Mouse (Mus musculus) c-Kit-positive CD71-positive TER-119-negative erythroid progenitor cells, embryonic 14.5 days (primary cell): ENCODE measurements at regions not wholly inside any gene's neighbourhood (a gene's known extent, or its start where the extent isn't known, plus 50 kb on each side); places are given as distances from the start of the nearest gene placed in this dataset.

Experiments
- DNase-seq: peaks from one replicate; pipeline ENCODE4 v3.0.0-alpha.2; 2013; ENCODE audit warnings: low read depth

GRCm38 (mm10) chr13:52055741-52056140 is 209.3 kb downstream of the Gadd45g start:
- DNase-seq = no peak

- DNase-seq = no peak
Observed at GRCm38 (mm10) chr13:52057456-52057855, 211.0 kb downstream of the Gadd45g start.

DNA sequence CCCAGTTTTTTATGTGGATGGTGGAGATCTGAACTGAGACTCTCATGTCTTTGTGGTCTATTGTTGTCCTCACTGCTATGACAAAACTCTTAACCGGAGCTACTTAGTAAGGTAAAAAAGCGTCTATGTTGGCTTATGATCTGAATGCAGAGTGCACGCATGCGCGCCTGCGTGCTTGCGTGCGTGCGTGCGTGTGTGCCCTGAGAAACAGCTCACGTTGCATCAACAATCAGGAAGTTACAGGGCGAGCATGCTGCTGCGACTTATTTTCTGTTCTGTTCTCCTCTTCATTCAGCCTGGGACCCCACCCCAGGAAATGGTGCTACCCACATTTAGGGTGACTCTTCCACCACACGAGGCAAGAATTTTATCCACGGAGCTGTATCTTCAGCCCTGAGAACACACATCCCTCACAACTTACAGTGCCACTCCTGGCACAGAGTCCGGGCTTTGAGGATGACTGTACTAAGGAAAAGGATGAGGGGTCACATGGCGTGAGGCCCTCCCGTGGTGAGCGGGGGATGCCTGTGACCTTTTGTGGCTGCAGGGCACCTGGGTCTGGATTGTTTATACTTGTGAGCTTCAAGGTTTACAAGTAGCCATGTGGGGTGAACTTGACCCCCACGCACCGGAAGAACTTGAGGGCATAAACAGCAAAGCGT is 213.4 kb downstream of the Gadd45g start:
- DNase-seq = no peak

- DNase-seq = no peak
Observed at GRCm38 (mm10) chr13:52060418-52060870, 214.0 kb downstream of the Gadd45g start.

GRCm38 (mm10) chr13:52061454-52061853 is 215.0 kb downstream of the Gadd45g start:
- no peak for DNase-seq

DNA sequence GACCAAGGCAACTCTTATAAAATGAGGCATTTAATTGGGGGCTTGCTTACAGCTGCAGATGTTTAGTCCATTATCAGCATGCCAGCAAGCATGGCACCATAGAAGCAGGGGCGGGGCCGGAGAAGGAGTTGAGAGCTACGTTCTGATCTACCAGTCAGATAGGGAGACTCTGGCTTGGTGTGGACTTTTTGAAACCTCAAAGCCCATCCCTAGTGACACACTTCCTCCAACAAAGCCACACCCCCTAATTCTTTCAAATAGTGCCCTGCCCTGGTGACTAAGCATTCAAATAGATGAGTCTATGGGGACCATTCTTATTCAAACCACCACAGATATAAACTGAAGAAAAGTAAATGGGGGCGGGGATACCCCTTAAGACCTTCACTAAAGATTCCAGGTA is 215.4 kb downstream of the Gadd45g start:
- DNase-seq = peak; percentile 41

DNA sequence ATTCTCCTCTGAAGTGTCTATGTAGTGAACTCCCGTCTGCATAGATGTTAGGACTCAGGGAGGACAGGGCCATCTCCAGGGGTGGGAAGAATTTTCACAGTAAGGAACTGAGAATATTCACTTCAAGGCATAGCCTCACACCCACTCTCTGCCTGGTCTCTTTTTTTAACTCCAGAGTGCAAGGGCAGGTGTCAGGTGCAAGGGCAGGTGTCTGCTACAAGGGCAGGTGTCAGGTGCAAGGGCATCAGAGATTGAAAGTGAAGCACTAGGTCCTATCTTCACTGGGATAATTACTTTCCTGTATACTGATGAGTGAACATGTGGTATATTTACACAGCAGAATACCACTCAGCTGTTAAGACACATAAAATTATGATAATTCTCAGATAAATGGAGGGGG is 216.1 kb downstream of the Gadd45g start:
- no peak for DNase-seq

- DNase-seq = no peak
Observed at GRCm38 (mm10) chr13:52065274-52065673, 218.8 kb downstream of the Gadd45g start.

DNA sequence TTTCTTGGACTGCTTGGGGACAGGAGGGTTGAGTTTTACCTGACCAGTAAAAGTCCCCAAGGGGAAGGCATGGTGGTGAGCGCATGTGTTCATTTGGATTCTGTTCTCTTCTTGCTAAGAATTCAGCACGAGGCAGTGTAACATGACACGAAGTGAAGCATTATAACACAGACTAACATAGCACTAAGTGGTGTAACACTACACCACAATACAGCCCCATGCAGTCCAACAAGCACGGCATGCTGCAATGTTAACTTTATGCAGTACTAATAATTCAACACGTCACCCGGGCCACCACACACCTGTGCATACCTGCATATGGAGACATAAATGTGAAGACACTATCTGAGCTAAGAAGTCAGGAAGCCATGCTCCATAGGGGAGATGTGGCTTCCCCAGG is 219.2 kb downstream of the Gadd45g start:
- DNase-seq = no peak

- DNase-seq = no peak
Observed at GRCm38 (mm10) chr13:52067048-52067447, 220.6 kb downstream of the Gadd45g start.

DNA sequence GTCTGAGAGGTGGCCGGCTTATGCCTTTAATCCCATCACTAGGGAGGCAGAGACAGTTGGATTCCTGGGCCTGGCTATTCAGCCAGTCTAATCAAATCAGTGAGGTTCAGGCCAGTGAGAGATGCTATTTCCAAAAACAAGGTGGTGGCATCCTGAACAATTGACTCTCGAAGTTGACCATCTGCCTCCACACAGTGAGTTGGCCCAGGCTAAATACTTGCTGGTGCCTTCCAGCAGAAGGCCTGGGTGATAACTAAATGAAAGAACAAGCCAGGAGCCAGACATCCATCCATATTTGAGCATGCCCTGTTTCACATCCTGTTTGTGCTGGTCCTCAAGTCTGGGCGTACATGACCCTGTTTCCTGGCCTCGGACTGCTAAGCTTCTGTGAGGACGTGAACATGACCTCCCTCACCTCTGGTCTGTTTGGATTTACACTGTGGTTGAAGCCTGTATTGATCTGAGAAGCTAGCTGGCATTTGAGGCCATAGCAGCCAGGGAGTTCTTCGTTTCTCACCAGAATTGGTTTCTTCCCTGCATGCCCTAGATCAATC is 222.5 kb downstream of the Gadd45g start:
- DNase-seq = no peak

- no peak for DNase-seq
Observed at GRCm38 (mm10) chr13:52069714-52070113, 223.2 kb downstream of the Gadd45g start.

DNA sequence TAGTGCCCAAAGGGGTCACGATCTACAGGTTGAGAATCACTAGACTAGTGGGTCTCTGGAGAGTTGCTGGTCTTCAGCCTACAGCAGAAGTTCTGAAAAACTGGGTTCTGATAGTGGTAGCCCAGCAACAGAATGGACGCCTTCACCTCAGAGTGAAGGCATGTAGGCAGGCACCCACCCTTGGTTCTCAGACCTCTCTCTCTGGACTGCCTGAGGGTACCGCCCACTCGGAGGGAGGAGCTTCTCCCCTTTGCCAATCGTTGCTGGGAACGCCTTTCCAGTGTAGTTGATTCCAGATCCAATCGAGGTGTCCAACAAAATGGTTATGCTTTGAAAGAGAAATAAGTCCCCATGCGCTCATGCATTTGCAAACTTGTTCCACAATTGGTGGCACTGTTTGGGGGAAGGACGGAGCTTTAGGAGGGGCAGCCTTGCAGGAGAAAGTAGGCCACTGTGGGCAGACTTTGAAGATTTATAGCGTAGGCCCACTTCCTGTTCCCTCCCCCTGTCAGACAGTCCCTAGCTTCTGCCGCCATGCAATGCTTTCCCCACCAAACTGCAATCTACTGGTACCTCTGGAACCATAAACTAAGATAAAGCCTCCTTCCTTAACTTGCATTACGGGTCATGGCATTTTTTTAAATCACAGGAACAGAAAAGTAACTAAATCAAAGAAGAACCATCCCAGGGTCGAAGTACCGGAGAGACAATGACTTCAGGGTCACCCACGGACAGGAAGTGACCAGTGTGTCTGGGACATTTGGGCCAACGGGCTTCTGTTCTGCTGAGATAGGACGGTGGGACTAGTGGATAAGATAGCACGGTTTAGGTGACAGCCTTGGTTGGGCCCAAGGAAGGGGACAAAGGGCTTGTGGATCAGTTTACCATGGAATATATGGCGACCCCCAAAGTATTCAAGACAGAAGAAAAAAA is 224.5 kb downstream of the Gadd45g start:
- peak; percentile 13 for DNase-seq

GRCm38 (mm10) chr13:52077616-52078015 is 231.1 kb downstream of the Gadd45g start:
- no peak for DNase-seq

DNA sequence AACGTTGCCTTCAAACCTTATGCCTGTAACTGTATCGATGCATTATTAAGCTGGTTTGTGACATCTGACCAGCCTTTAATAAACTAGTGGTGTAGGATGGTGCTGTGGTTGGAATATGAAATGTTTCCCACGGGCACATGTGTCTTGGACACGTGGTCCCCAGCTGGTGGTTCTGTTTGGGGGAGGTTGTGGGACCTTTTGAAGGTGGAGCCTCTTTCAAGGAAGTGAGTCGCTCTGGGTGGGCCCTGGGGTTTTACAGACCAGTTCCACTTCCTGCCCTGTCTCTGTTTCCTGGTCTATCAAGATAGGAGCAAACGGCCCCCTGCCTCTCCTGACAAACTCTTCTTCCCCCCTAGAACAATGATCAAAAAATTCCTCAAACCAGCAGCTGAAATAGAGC is 232.1 kb downstream of the Gadd45g start:
- no peak for DNase-seq

GRCm38 (mm10) chr13:52079678-52080246 is 233.3 kb downstream of the Gadd45g start:
- DNase-seq = no peak

DNA sequence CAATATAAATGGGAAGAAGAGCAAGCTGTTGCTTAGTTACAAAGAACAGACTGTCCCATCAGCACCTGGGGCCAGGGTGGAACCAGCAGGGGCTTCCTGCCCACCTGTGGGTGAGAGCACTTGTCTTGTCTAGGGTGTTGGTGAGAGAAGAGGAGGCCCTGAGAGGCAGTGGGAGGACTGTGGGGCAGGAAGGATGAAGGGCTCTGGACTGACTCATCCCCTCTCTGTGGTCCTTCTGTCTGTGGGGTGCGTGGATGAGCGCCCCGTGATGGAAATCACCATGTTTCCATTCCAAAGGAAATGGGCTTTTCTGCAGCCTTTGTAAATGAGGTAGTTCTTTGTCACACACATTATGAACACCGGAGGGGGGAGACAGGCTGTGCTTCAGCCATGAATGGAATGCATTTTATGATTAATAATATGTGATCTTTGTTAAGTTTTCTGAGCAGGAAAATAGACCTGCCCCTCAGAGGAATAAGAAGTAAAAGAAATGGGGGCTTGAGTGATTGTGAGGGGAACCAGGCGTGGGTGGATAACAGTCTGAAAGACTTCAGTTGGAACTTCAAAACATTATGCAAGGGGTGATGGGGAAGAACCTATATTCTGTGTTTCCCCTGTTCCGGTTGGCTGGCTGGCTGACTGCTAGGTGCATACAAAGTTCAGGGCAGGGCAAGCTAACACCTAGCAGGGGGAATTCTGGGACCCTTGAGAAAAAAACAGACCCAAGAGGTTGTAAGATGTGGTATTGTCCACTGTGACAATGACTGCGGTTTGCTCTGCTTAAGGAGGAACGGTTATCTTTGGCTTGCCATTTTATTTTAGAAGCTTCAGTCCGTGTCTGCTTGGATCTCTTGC is 237.3 kb downstream of the Gadd45g start:
- no peak for DNase-seq

GRCm38 (mm10) chr13:52085110-52085509 is 238.6 kb downstream of the Gadd45g start:
- DNase-seq = no peak

DNA sequence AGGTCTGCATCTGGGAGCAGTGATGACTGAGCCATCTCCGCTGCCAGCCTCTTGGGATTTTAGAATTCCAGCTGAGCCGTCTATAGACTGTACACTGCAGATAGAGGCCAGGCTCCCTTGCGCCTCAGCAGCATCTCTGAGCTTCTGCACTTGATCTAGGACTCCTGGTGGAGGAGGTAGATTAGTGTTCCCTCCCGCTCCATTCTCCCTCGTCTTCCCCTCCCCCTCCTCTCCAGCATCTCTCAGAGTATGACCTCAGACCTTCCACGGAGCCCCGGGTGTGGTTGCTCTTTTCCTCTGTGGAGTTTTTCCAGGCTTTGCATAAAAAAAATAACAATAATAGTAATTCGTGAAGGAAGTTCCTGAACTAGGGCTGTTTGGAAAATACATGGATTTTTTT is 241.8 kb downstream of the Gadd45g start:
- DNase-seq = no peak

GRCm38 (mm10) chr13:52090365-52090764 is 243.9 kb downstream of the Gadd45g start:
- no peak for DNase-seq

DNA sequence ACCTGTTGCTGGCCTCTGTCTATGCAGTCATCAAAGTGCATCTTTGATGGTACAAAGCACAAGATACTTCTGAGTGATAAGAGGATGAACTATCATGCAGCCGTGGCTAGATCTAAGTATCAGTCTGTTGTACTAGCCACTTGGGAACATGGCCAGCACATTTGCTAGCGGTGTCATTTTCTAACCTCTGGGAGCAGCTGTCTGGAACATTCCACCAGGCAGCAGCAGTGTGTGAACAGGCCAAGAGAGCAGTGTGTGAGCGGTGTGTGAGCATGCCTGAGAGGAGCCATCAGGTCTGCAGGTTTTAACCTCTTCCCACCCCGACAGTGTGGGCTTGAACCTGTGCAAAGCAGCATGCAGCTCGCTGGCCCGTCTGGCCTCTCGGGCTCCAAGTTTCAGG is 248.3 kb downstream of the Gadd45g start:
- DNase-seq = no peak

DNA sequence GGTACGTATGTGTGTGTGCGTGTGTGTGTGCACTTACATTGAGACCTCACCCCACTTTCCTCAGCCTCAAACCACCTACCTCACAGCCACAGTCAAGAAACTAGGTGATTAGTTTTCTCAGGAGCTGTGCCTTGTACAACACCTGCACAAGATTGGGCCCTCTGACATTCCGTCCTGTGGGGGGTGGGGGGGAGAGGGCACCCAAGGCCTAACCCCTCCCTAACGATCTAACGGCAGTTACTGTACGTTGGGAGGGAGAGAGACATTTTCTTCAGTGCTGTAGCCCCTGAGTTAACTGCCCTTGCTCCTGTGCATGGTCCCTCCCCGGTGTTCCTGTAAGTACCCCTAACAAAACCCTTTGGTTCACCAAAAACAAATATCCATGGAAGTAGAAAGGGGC is 250.0 kb downstream of the Gadd45g start:
- no peak for DNase-seq
